Mouse (Mus musculus) kidney, adult 2 months (tissue): ENCODE data around the gene Cgref1. TPM values are rescaled to one million over a fixed set of nuclear protein-coding genes. Genes with fewer than 3 reads are reported as not detected.

Source experiments
- DNase-seq: peaks from one replicate; pipeline ENCODE4 v3.0.0; 2021
- H3K27ac ChIP-seq: fragments of 200-500 bp; 2 replicates; pipeline ENCODE4 v1.5.1; 2012; ENCODE audit warnings: low read depth, low read length, control low read depth, inconsistent platforms; ENCODE audit not compliant: insufficient read depth
- H3K27me3 ChIP-seq: fragments of 200-500 bp; replicated peaks from 2 replicates; pipeline ENCODE4 v1.6.1; 2012; ENCODE audit warnings: mild to moderate bottlenecking, moderate library complexity, low read length, inconsistent platforms; ENCODE audit not compliant: control insufficient read depth, insufficient read depth
- H3K36me3 ChIP-seq: fragments of 200-500 bp; 2 replicates; pipeline ENCODE4 v1.6.1; 2012; ENCODE audit warnings: mild to moderate bottlenecking, moderate library complexity, low read length, inconsistent platforms; ENCODE audit not compliant: control insufficient read depth, insufficient read depth
- H3K4me1 ChIP-seq: fragments of 200-500 bp; 2 replicates; pipeline ENCODE4 v1.6.1; 2011; ENCODE audit warnings: low read length; ENCODE audit not compliant: control insufficient read depth, insufficient read depth
- H3K4me3 ChIP-seq: fragments of 200-500 bp; 2 replicates; pipeline ENCODE4 v1.5.1; 2011; ENCODE audit warnings: mild to moderate bottlenecking, low read depth, low read length, control low read depth; ENCODE audit not compliant: insufficient read depth
- CTCF ChIP-seq: fragments of 200-500 bp; conservative IDR thresholded peaks from 2 replicates; pipeline ENCODE4 v1.5.1; 2011; ENCODE audit warnings: low read depth, mild to moderate bottlenecking, control low read depth, low read length, moderate library complexity, mixed read lengths; ENCODE audit not compliant: insufficient read depth, insufficient read length
- POLR2A ChIP-seq: fragments of 200-500 bp; IDR thresholded peaks from one replicate; pipeline ENCODE4 v1.6.1; 2011; ENCODE audit warnings: low read depth, low read length, control low read depth
- WGBS: fragments of 180-500 bp; shearing (Covaris S2); methylation state at CpG from one replicate; pipeline ENCODE4 v1.1.7; 2018; 5-methylcytosine and 5-hydroxymethylcytosine counted together
- polyA plus RNA-seq: library from polyadenylated mRNA; depleted of rRNA; stranded (reverse); fragments of >200 nt; gene quantifications from 2 replicates; pipeline ENCODE4 v1.2.3, GENCODE M21; 2012

The Cgref1 gene
- polyA plus RNA-seq, 1 experiment: 387 TPM

GRCm38 (mm10) chr5:30949654-30950326 lies 4.4 kb upstream of the Cgref1 start:
- Histone ChIP-seq H3K4me3 (peak overlapping the region; percentile 97), H3K27me3 (no peaks in the 10 kb centered on the region), H3K36me3 (no peaks in the 10 kb centered on the region; the same call in 1 of the 2 replicates), H3K27ac (peak overlapping the region; percentile 88), H3K4me1 (peaks cover 18% of the 10 kb centered on the region)
- under 1% methylated on average over 31 of the region's 31 CpGs for WGBS
- DNase-seq: peak; percentile 97
- TF ChIP-seq POLR2A: peak; percentile 59
- no peak for TF ChIP-seq CTCF

- Histone ChIP-seq H3K36me3 (no peaks in the 10 kb centered on the region), H3K4me3 (no peak overlapping the region), H3K27ac (peak overlapping the region; percentile 88), H3K27me3 (no peaks in the 10 kb centered on the region), H3K4me1 (peaks cover 18% of the 10 kb centered on the region)
- WGBS: 61% methylated on average over 5 of the region's 5 CpGs
- DNase-seq: peak; percentile 84
- TF ChIP-seq CTCF (no peak), POLR2A (no peak)
Measured at GRCm38 (mm10) chr5:30948620-30949019, 3.2 kb upstream of the Cgref1 start.

DNA sequence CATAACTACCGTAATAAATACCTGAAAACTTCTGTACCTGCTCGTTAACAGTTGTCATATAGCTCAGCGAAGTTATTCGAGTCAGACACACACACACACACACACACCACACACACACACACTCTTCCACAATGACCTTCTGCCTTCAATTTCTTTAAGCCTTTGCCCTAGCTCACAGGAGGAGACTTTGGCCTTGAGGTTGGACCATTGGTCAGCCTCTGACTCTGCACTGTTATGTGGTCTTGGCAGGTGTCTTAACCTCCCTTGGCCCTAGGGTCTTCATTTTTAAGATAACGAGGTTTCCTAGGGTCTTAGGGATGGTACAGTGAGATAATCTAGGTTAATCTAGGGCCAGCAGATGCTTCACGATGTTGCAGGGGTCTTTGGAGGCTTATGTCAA lies 1.0 kb downstream of the Cgref1 start:
- TF ChIP-seq CTCF: no peak
- no peak for TF ChIP-seq POLR2A
- H3K4me3 ChIP-seq: peak overlapping the region; percentile 63
- WGBS: 71% methylated on average over 6 of the region's 6 CpGs

GRCm38 (mm10) chr5:30943004-30943403 lies 2.4 kb downstream of the Cgref1 start:
- no peaks in the 10 kb centered on the region for H3K36me3 ChIP-seq
- TF ChIP-seq CTCF (peak; percentile 69), POLR2A (no peak)
- no peaks in the 10 kb centered on the region for H3K27me3 ChIP-seq
- DNase-seq: peak; percentile 75
- H3K4me1 ChIP-seq: peaks cover 3% of the 10 kb centered on the region
- H3K4me3 ChIP-seq: no peak overlapping the region
- 84% methylated on average over 2 of the region's 2 CpGs for WGBS
- no peak overlapping the region for H3K27ac ChIP-seq

More for the DNA sequence above, 1.0 kb downstream of the Cgref1 start:
- peak; percentile 78 for DNase-seq
- Histone ChIP-seq H3K4me1 (peaks cover 9% of the 10 kb centered on the region), H3K27ac (peak overlapping the region; percentile 96), H3K36me3 (no peaks in the 10 kb centered on the region), H3K27me3 (no peaks in the 10 kb centered on the region)

DNA sequence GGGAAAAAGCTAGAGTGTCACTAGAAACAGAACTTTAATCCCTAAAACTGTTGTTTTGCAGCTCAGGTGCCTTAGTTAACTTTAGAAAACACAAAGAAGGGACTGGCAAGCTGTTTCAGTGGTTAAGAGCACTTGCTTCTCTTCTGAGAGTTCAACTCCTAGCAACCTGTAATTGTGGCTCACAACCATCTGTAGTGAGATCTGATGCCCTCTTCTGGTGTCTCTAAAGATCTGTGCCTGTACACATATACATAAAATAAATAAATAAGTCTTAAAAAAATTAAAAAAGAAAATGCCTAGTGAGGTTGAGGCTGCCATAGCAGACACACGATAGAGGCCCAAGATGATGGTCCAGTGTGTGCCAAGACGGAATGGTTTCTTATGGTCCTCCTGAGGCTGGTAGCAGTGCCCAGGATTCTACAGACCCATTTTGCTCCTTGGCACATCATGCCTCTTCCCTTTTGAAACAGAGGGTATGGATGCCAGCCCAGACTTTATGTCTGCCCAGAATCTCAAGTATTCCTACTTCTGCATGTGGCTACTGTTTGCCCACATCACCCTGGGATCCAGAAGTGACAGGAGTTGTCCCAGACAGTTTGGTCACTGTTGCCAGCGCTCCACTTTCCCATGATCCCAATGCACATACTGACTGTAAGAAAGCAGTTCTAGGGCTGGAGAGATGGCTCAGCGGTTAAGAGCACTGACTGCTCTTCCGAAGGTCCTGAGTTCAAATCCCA lies 10.5 kb downstream of the Cgref1 start:
- 89% methylated on average over 5 of the region's 5 CpGs for WGBS
- TF ChIP-seq POLR2A: no peak
- no peak for DNase-seq
- Histone ChIP-seq H3K27me3 (no peaks in the 10 kb centered on the region), H3K4me1 (no peaks in the 10 kb centered on the region), H3K4me3 (no peak overlapping the region), H3K27ac (no peak overlapping the region), H3K36me3 (no peaks in the 10 kb centered on the region)

DNA sequence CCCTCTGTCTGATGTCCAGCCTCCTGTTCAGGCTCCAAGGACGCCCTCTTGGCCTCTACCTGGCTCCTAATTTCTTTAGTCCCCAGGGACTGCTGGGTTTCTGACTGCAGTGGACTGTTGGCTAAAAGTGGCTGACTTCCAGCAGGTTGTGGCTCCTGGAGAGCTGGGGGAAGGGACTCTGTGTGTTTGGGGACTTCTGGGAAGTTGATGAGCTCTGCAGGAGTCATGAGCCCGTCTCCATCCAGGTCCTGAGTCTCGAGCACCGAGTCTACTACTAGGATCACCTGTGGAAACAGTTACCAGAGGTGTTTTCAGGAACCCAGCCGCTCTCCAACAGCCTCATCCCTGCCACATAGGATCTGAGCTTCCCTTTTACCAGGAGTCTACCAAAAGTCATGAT lies 11.7 kb downstream of the Cgref1 start:
- 69% methylated on average over 5 of the region's 5 CpGs for WGBS
- TF ChIP-seq POLR2A (no peak), CTCF (no peak)
- no peaks in the 10 kb centered on the region for H3K36me3 ChIP-seq
- H3K27ac ChIP-seq: no peak overlapping the region
- H3K27me3 ChIP-seq: no peaks in the 10 kb centered on the region
- no peak overlapping the region for H3K4me3 ChIP-seq
- no peak for DNase-seq
- H3K4me1 ChIP-seq: no peaks in the 10 kb centered on the region

GRCm38 (mm10) chr5:30931378-30931777 lies 14.0 kb downstream of the Cgref1 start:
- Histone ChIP-seq H3K27ac (no peak overlapping the region), H3K36me3 (no peaks in the 10 kb centered on the region), H3K4me1 (peaks cover 7% of the 10 kb centered on the region; the same call in 1 of the 2 replicates), H3K27me3 (no peaks in the 10 kb centered on the region), H3K4me3 (no peak overlapping the region)
- no peak for DNase-seq
- TF ChIP-seq CTCF (no peak), POLR2A (no peak)
- WGBS: 83% methylated on average over 4 of the region's 4 CpGs
